Mouse (Mus musculus) lung, postnatal 0 days (tissue): ENCODE measurements at regions not wholly inside any gene's neighbourhood (a gene's known extent, or its start where the extent isn't known, plus 50 kb on each side); places are given as distances from the start of the nearest gene placed in this dataset.

Experiments used
- ATAC-seq: fragments of 200-750 bp; cut with Nextera tagmentation; 2 replicates; pipeline ENCODE4 v1.8.0; 2017; ENCODE audit warnings: moderate library complexity
- DNase-seq: peaks from one replicate; pipeline ENCODE4 v3.0.0-alpha.2; 2016; ENCODE audit warnings: low spot score
- H3K27ac ChIP-seq: fragments of 300-500 bp; sonication (generic); 2 replicates; pipeline ENCODE4 v1.5.1; 2014; ENCODE audit warnings: antibody characterized with exemption, mild to moderate bottlenecking, low read length, mixed read lengths
- H3K27me3 ChIP-seq: fragments of 300-500 bp; sonication (generic); replicated peaks from 2 replicates; pipeline ENCODE4 v1.6.1; 2014; ENCODE audit warnings: low read length, mixed read lengths; ENCODE audit not compliant: insufficient read depth
- H3K36me3 ChIP-seq: fragments of 300-500 bp; sonication (generic); 2 replicates; pipeline ENCODE4 v1.6.1; 2014; ENCODE audit warnings: low read length, mixed read lengths; ENCODE audit not compliant: insufficient read depth
- H3K4me1 ChIP-seq: fragments of 300-500 bp; sonication (generic); 2 replicates; pipeline ENCODE4 v1.6.1; 2014; ENCODE audit warnings: antibody characterized with exemption, low read depth, low read length, mixed read lengths; ENCODE audit not compliant: insufficient read depth
- H3K4me2 ChIP-seq: fragments of 300-500 bp; sonication (generic); replicated peaks from 2 replicates; pipeline ENCODE4 v1.6.1; 2014; ENCODE audit warnings: low read depth, mild to moderate bottlenecking, low read length, moderate library complexity, mixed read lengths
- H3K4me3 ChIP-seq: fragments of 300-500 bp; sonication (generic); 2 replicates; pipeline ENCODE4 v1.5.1; 2014; ENCODE audit warnings: low read depth, low read length
- H3K9ac ChIP-seq: fragments of 300-500 bp; sonication (generic); replicated peaks from 2 replicates; pipeline ENCODE4 v1.6.1; 2014; ENCODE audit warnings: low read depth, mild to moderate bottlenecking
- H3K9me3 ChIP-seq: fragments of 300-500 bp; sonication (generic); 2 replicates; pipeline ENCODE4 v1.6.1; 2016; ENCODE audit warnings: low read length, mixed read lengths
- CTCF ChIP-seq: IDR thresholded peaks from 2 replicates; pipeline ENCODE4 v1.5.1; 2016; ENCODE audit warnings: antibody characterized with exemption, mild to moderate bottlenecking
- EP300 ChIP-seq: IDR thresholded peaks from 2 replicates; pipeline ENCODE4 v1.6.1; 2016; ENCODE audit warnings: antibody characterized with exemption, mild to moderate bottlenecking, control low read depth
- WGBS: fragments of 180-500 bp; shearing (Covaris S2); extraction: QIAGEN DNeasy Blood & Tissue Kit; methylation state at CpG from one replicate; pipeline ENCODE4 v1.1.7; 2014; 5-methylcytosine and 5-hydroxymethylcytosine counted together

GRCm38 (mm10) chr13:52334962-52335361, 196.1 kb downstream of the Diras2 start:
- no peak overlapping the region for H3K27ac ChIP-seq
- ATAC-seq (no peak), DNase-seq (no peak)
- H3K4me3 ChIP-seq: no peak overlapping the region
- H3K27me3 ChIP-seq: no peaks in the 10 kb centered on the region
- H3K9me3 ChIP-seq: no peaks in the 10 kb centered on the region
- H3K36me3 ChIP-seq: no peaks in the 10 kb centered on the region
- H3K4me2 ChIP-seq: no peak overlapping the region
- no peak overlapping the region for H3K9ac ChIP-seq
- no peaks in the 10 kb centered on the region for H3K4me1 ChIP-seq
- TF ChIP-seq CTCF (no peak), EP300 (no peak)
- WGBS: 77% methylated on average over 3 of the region's 3 CpGs

GRCm38 (mm10) chr13:52337936-52338335, 193.1 kb downstream of the Diras2 start:
- 54% methylated on average over 7 of the region's 7 CpGs for WGBS
- DNase-seq: no peak
- Histone ChIP-seq H3K4me1 (no peaks in the 10 kb centered on the region), H3K27ac (no peak overlapping the region), H3K9ac (no peak overlapping the region), H3K9me3 (no peaks in the 10 kb centered on the region), H3K4me3 (no peak overlapping the region), H3K36me3 (no peaks in the 10 kb centered on the region), H3K4me2 (no peak overlapping the region), H3K27me3 (no peaks in the 10 kb centered on the region)
- TF ChIP-seq EP300 (no peak), CTCF (no peak)
- ATAC-seq: no peak

- Histone ChIP-seq H3K9ac (no peak overlapping the region), H3K4me2 (no peak overlapping the region), H3K4me1 (no peaks in the 10 kb centered on the region), H3K9me3 (no peaks in the 10 kb centered on the region), H3K4me3 (no peak overlapping the region), H3K27ac (no peak overlapping the region), H3K27me3 (no peaks in the 10 kb centered on the region), H3K36me3 (no peaks in the 10 kb centered on the region)
- ATAC-seq (peak; percentile 33; the same call in 1 of the 2 replicates), DNase-seq (peak; percentile 13)
- TF ChIP-seq CTCF (no peak), EP300 (no peak)
- 42% methylated on average over 10 of the region's 10 CpGs for WGBS
These were observed 191.9 kb downstream of the Diras2 start for GRCm38 (mm10) chr13:52339156-52339555.

GRCm38 (mm10) chr13:52341981-52342380, 189.1 kb downstream of the Diras2 start:
- DNase-seq (no peak), ATAC-seq (no peak)
- Histone ChIP-seq H3K4me2 (no peak overlapping the region), H3K4me1 (no peaks in the 10 kb centered on the region), H3K27ac (no peak overlapping the region), H3K27me3 (no peaks in the 10 kb centered on the region), H3K9me3 (no peaks in the 10 kb centered on the region), H3K36me3 (no peaks in the 10 kb centered on the region), H3K4me3 (no peak overlapping the region), H3K9ac (no peak overlapping the region)
- 83% methylated on average over 8 of the region's 8 CpGs for WGBS
- TF ChIP-seq CTCF: no peak
- no peak for TF ChIP-seq EP300

GRCm38 (mm10) chr13:52344383-52344782, 186.7 kb downstream of the Diras2 start:
- H3K4me2 ChIP-seq: no peak overlapping the region
- H3K27me3 ChIP-seq: no peaks in the 10 kb centered on the region
- no peak overlapping the region for H3K4me3 ChIP-seq
- H3K36me3 ChIP-seq: no peaks in the 10 kb centered on the region
- WGBS: 68% methylated on average over 2 of the region's 2 CpGs
- ATAC-seq: no peak
- DNase-seq: no peak
- no peak overlapping the region for H3K27ac ChIP-seq
- no peak overlapping the region for H3K9ac ChIP-seq
- no peaks in the 10 kb centered on the region for H3K4me1 ChIP-seq
- H3K9me3 ChIP-seq: no peaks in the 10 kb centered on the region
- TF ChIP-seq CTCF: no peak
- TF ChIP-seq EP300: no peak

- H3K36me3 ChIP-seq: no peaks in the 10 kb centered on the region
- ATAC-seq (no peak), DNase-seq (no peak)
- WGBS: 89% methylated on average over 3 of the region's 3 CpGs
- H3K4me3 ChIP-seq: no peak overlapping the region
- H3K4me1 ChIP-seq: no peaks in the 10 kb centered on the region
- no peak overlapping the region for H3K27ac ChIP-seq
- H3K9me3 ChIP-seq: no peaks in the 10 kb centered on the region
- H3K4me2 ChIP-seq: no peak overlapping the region
- TF ChIP-seq CTCF (no peak), EP300 (no peak)
- no peak overlapping the region for H3K9ac ChIP-seq
- no peaks in the 10 kb centered on the region for H3K27me3 ChIP-seq
These were observed 186.2 kb downstream of the Diras2 start for GRCm38 (mm10) chr13:52344853-52345252.

GRCm38 (mm10) chr13:52345375-52346026, 185.6 kb downstream of the Diras2 start:
- H3K4me2 ChIP-seq: no peak overlapping the region
- H3K9ac ChIP-seq: no peak overlapping the region
- no peaks in the 10 kb centered on the region for H3K9me3 ChIP-seq
- peak; percentile 28 for DNase-seq
- 43% methylated on average over 13 of the region's 13 CpGs for WGBS
- no peaks in the 10 kb centered on the region for H3K27me3 ChIP-seq
- H3K27ac ChIP-seq: no peak overlapping the region
- no peak overlapping the region for H3K4me3 ChIP-seq
- TF ChIP-seq EP300: no peak
- no peak for TF ChIP-seq CTCF
- H3K4me1 ChIP-seq: no peaks in the 10 kb centered on the region
- no peaks in the 10 kb centered on the region for H3K36me3 ChIP-seq
- no peak for ATAC-seq
